Mouse (Mus musculus) brain, embryonic 14.5 days (tissue): ENCODE results near the gene Gm10638.

Experiments
- CTCF ChIP-seq: fragments of 200-500 bp; IDR thresholded peaks from 2 replicates; pipeline ENCODE4 v1.5.1; 2012; ENCODE audit warnings: inconsistent platforms, mild to moderate bottlenecking, moderate library complexity, borderline replicate concordance; ENCODE audit not compliant: insufficient read depth, insufficient read length; ENCODE audit errors: extremely low read depth
- POLR2A ChIP-seq: fragments of 200-500 bp; IDR thresholded peaks from 2 replicates; pipeline ENCODE4 v1.6.1; 2012; ENCODE audit warnings: mild to moderate bottlenecking, inconsistent platforms, borderline replicate concordance; ENCODE audit not compliant: poor library complexity, insufficient read depth, insufficient read length, severe bottlenecking; ENCODE audit errors: extremely low read depth

- TF ChIP-seq CTCF (no peak), POLR2A (no peak)
Measured at GRCm38 (mm10) chr8:86794716-86795115, 49.2 kb downstream of the Gm10638 start.
